8 mouse cellular contexts compared by ENCODE assay signal in the genomic region with DNA sequence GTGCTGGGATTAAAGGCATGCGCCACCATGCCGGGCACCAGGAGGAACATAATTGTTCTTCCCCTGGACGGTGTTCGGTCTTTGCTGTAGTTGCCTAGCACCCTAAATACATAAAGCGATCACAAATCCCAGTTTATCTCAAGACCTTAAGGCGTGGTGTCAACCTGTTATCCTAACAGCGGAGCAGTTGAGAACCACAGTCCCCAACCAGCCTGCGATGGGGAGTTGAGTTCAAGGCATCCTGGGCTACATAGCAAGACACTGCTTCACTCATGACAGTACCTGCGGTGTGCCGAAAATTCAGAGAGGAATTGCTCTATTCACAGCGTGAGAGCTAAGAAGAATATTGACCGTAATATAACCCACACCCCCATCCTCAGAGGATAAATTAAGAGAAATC. TPM values are rescaled to one million over a fixed set of nuclear protein-coding genes. Genes with fewer than 3 reads are reported as not detected.
DNase-seq lines count a peak whose midpoint lies in the region; ATAC-seq and TF ChIP-seq lines count a peak whose summit lies in the region.

No protein-coding gene starts in this region.

- H3K27me3 ChIP-seq in kidney, embryonic 14.5 days (ENCODE audit: control insufficient read depth, insufficient read depth, low read length), result no peaks in the 10 kb centered on the region
- no peaks in the 10 kb centered on the region for H3K27me3 ChIP-seq in intestine, embryonic 14.5 days (replicated peaks; ENCODE audit: control insufficient read depth, insufficient read depth, low read length)
- H3K27me3 ChIP-seq in midbrain, postnatal 0 days (ENCODE audit: insufficient read depth, low read length), result no peaks in the 10 kb centered on the region

- peaks cover 10% of the 10 kb centered on the region for H3K4me1 ChIP-seq in kidney, embryonic 14.5 days (ENCODE audit: control insufficient read depth, insufficient read depth, low read length)
- peaks cover 16% of the 10 kb centered on the region for H3K4me1 ChIP-seq in intestine, embryonic 14.5 days (replicated peaks; ENCODE audit: control insufficient read depth, insufficient read depth, low read length)
- H3K4me1 ChIP-seq in midbrain, postnatal 0 days (ENCODE audit: insufficient read depth, low read length), result peaks cover 9% of the 10 kb centered on the region; the same call in 1 of the 2 replicates

- H3K36me3 ChIP-seq in kidney, embryonic 14.5 days (ENCODE audit: control insufficient read depth, insufficient read depth, low read length), result peaks cover 54% of the 10 kb centered on the region
- H3K36me3 ChIP-seq in intestine, embryonic 14.5 days (ENCODE audit: control insufficient read depth, insufficient read depth, low read length), result peaks cover 63% of the 10 kb centered on the region
- peaks cover 36% of the 10 kb centered on the region for H3K36me3 ChIP-seq in midbrain, postnatal 0 days (ENCODE audit: insufficient read depth, low read length)

- peak overlapping the region; percentile 96; the same call in 1 of the 2 replicates for H3K27ac ChIP-seq in kidney, embryonic 14.5 days (ENCODE audit: low read depth, low read length)
- H3K27ac ChIP-seq in intestine, embryonic 14.5 days (ENCODE audit: low read depth), result peak overlapping the region; percentile 94; the same call in 1 of the 2 replicates
- H3K27ac ChIP-seq in midbrain, postnatal 0 days (ENCODE audit: low read depth, low read length), result peak overlapping the region; percentile 98; the same call in 1 of the 2 replicates

- WGBS in kidney, embryonic 14.5 days, result 68% methylated on average over 12 of the region's 12 CpGs
- WGBS in intestine, embryonic 14.5 days, result 51% methylated on average over 12 of the region's 12 CpGs
- 56% methylated on average over 12 of the region's 12 CpGs for WGBS in midbrain, postnatal 0 days

- TF ChIP-seq CTCF in midbrain, postnatal 0 days (IDR thresholded peaks at IDR 0.05), result no peak

- no peak for ATAC-seq in kidney, embryonic 14.5 days (ENCODE audit: low FRiP score, low TSS enrichment)
- no peak for ATAC-seq in intestine, embryonic 14.5 days (replicated peaks; ENCODE audit: low FRiP score, low TSS enrichment, low read depth)
- no peak for ATAC-seq in midbrain, postnatal 0 days (ENCODE audit: low FRiP score)

- intact Hi-C loops in left cerebral cortex, postnatal 4 days (cut with DNase I), result no loop called here

- H3K4me3 ChIP-seq in kidney, embryonic 14.5 days (ENCODE audit: low read length), result peak overlapping the region; percentile 72
- peak overlapping the region; percentile 80 for H3K4me3 ChIP-seq in intestine, embryonic 14.5 days (ENCODE audit: low read depth, low read length)
- peak overlapping the region; percentile 80 for H3K4me3 ChIP-seq in midbrain, postnatal 0 days (ENCODE audit: low read depth, low read length)

- H3K4me2 ChIP-seq in kidney, embryonic 14.5 days (replicated peaks; ENCODE audit: low read depth, low read length), result peak overlapping the region; percentile 86
- H3K4me2 ChIP-seq in intestine, embryonic 14.5 days (ENCODE audit: low read length), result peak overlapping the region; percentile 83
- H3K4me2 ChIP-seq in midbrain, postnatal 0 days (ENCODE audit: low read depth, low read length, poor library complexity, severe bottlenecking), result peak overlapping the region; percentile 88

- peak overlapping the region; percentile 90; the same call in 1 of the 2 replicates for H3K9ac ChIP-seq in kidney, embryonic 14.5 days (ENCODE audit: low read depth, low read length)
- H3K9ac ChIP-seq in intestine, embryonic 14.5 days (ENCODE audit: low read length), result peak overlapping the region; percentile 96
- no peak overlapping the region; the same call in 1 of the 2 replicates for H3K9ac ChIP-seq in midbrain, postnatal 0 days (replicated peaks; ENCODE audit: low read length, poor library complexity, severe bottlenecking)

- H3K9me3 ChIP-seq in kidney, embryonic 14.5 days (ENCODE audit: control insufficient read depth, low read length), result no peaks in the 10 kb centered on the region
- H3K9me3 ChIP-seq in intestine, embryonic 14.5 days (ENCODE audit: control insufficient read depth, low read length), result no peaks in the 10 kb centered on the region
- no peaks in the 10 kb centered on the region for H3K9me3 ChIP-seq in midbrain, postnatal 0 days (ENCODE audit: low read length)

- no peak for DNase-seq in kidney, adult 18-20 months
- peak; percentile 37 for DNase-seq in embryo, embryonic 10 days (ENCODE audit: low spot score)
- peak; percentile 58 for DNase-seq in intestine, embryonic 14.5 days (ENCODE audit: low spot score)
- no peak for DNase-seq in midbrain, postnatal 0 days (ENCODE audit: low spot score)
- no peak for DNase-seq in frontal cortex, postnatal 10 days (ENCODE audit: low spot score in 2 of 2)
- no peak for DNase-seq in left cerebral cortex, postnatal 4 days
- DNase-seq in adrenal gland, adult (ENCODE audit: inconsistent age in 2 of 2, low spot score in 1 of 2), result no peak

RNA-seq across cellular contexts. Expression of a gene that starts 0.6 kb away (rescaled TPM):
- 347 and 389 TPM in 2 replicates for polyA plus RNA-seq in kidney, embryonic 14.5 days (2014; fragmentation: Nextera tagmentation; extraction: Ambion mirVana)
- 308 and 317 TPM in 2 replicates for polyA plus RNA-seq in intestine, embryonic 14.5 days (2014; fragmentation: Nextera tagmentation; extraction: Ambion mirVana)
- 40.3 and 49.4 TPM in 2 replicates for total RNA-seq in midbrain, postnatal 0 days (2014; rRNA removed)
- polyA plus RNA-seq in midbrain, postnatal 0 days (2015; fragmentation: Nextera tagmentation; extraction: Ambion mirVana), result 164 and 176 TPM in 2 replicates
- 10 to 100 TPM; 81.0 to 86.0 TPM for total RNA-seq in left cerebral cortex, postnatal 4 days (2021)

RNA-seq across cellular contexts. Expression of a gene that starts 15.9 kb away (rescaled TPM):
- polyA plus RNA-seq in kidney, embryonic 14.5 days (2014; fragmentation: Nextera tagmentation; extraction: Ambion mirVana), result 135 and 225 TPM in 2 replicates
- 244 and 254 TPM in 2 replicates for polyA plus RNA-seq in intestine, embryonic 14.5 days (2014; fragmentation: Nextera tagmentation; extraction: Ambion mirVana)
- 279 and 309 TPM in 2 replicates for total RNA-seq in midbrain, postnatal 0 days (2014; rRNA removed)
- 255 and 271 TPM in 2 replicates for polyA plus RNA-seq in midbrain, postnatal 0 days (2015; fragmentation: Nextera tagmentation; extraction: Ambion mirVana)
- total RNA-seq in left cerebral cortex, postnatal 4 days (2021), result 100 to 1,000 TPM; 236 to 250 TPM

RNA-seq across cellular contexts. Expression of a gene that starts 18.5 kb away (rescaled TPM):
- 32.6 and 44.0 TPM in 2 replicates for polyA plus RNA-seq in kidney, embryonic 14.5 days (2014; fragmentation: Nextera tagmentation; extraction: Ambion mirVana)
- polyA plus RNA-seq in intestine, embryonic 14.5 days (2014; fragmentation: Nextera tagmentation; extraction: Ambion mirVana), result 32.7 and 35.0 TPM in 2 replicates
- 18.3 and 19.0 TPM in 2 replicates for total RNA-seq in midbrain, postnatal 0 days (2014; rRNA removed)
- 12.5 and 13.4 TPM in 2 replicates for polyA plus RNA-seq in midbrain, postnatal 0 days (2015; fragmentation: Nextera tagmentation; extraction: Ambion mirVana)
- 10 to 100 TPM; 19.9 to 22.4 TPM for total RNA-seq in left cerebral cortex, postnatal 4 days (2021)

RNA-seq across cellular contexts. Expression of a gene that starts 23.1 kb away (rescaled TPM):
- polyA plus RNA-seq in kidney, embryonic 14.5 days (2014; fragmentation: Nextera tagmentation; extraction: Ambion mirVana), result 0.24 and 0.29 TPM in 2 replicates
- 0.77 TPM in 2 replicates for polyA plus RNA-seq in intestine, embryonic 14.5 days (2014; fragmentation: Nextera tagmentation; extraction: Ambion mirVana)
- total RNA-seq in midbrain, postnatal 0 days (2014; rRNA removed), result not detected in 2 replicates
- polyA plus RNA-seq in midbrain, postnatal 0 days (2015; fragmentation: Nextera tagmentation; extraction: Ambion mirVana), result 0.12 TPM in 1 of 2 replicates, not detected in the other
- total RNA-seq in left cerebral cortex, postnatal 4 days (2021), result not detected

RNA-seq across cellular contexts. Expression of a gene that starts 47.2 kb away (rescaled TPM):
- 15.5 and 18.6 TPM in 2 replicates for polyA plus RNA-seq in kidney, embryonic 14.5 days (2014; fragmentation: Nextera tagmentation; extraction: Ambion mirVana)
- 11.0 and 15.7 TPM in 2 replicates for polyA plus RNA-seq in intestine, embryonic 14.5 days (2014; fragmentation: Nextera tagmentation; extraction: Ambion mirVana)
- 42.8 and 53.2 TPM in 2 replicates for total RNA-seq in midbrain, postnatal 0 days (2014; rRNA removed)
- 51.7 and 56.4 TPM in 2 replicates for polyA plus RNA-seq in midbrain, postnatal 0 days (2015; fragmentation: Nextera tagmentation; extraction: Ambion mirVana)
- total RNA-seq in left cerebral cortex, postnatal 4 days (2021), result 10 to 100 TPM; 57.7 to 58.1 TPM

Comparison
In these comparisons a context has a peak if more than half of its experiments do, and no peak if none do; other contexts are left out.
1. DNase-seq: peak in embryo, embryonic 10 days (single experiment) and intestine, embryonic 14.5 days (single experiment); none in kidney, adult 18-20 months (single experiment), midbrain, postnatal 0 days (single experiment), frontal cortex, postnatal 10 days (0 of 2), left cerebral cortex, postnatal 4 days (single experiment) and adrenal gland, adult (0 of 2).
2. Peak in every context shown above with its lines, with median percentiles within 50 percentile points of each other: H3K27ac ChIP-seq, H3K4me2 ChIP-seq and H3K4me3 ChIP-seq.